8 mouse cellular contexts compared by ENCODE assay signal in genomic region chr5:138084507-138084906, GRCm38 (mm10). TPM values are rescaled to one million over a fixed set of nuclear protein-coding genes. Genes with fewer than 3 reads are reported as not detected.
A peak's percentile ranks its signal among the peaks of the same experiment; 100 is the strongest.
DNase-seq lines count a peak whose midpoint lies in the region; ATAC-seq and TF ChIP-seq lines count a peak whose summit lies in the region.

No protein-coding gene starts in this region.

- peaks cover 22% of the 10 kb centered on the region for H3K36me3 ChIP-seq in embryonic facial prominence, embryonic 14.5 days (ENCODE audit: control insufficient read depth, insufficient read depth, low read length)
- no peaks in the 10 kb centered on the region; the same call in 1 of the 2 replicates for H3K36me3 ChIP-seq in intestine, embryonic 16.5 days (ENCODE audit: control insufficient read depth, insufficient read depth, low read length)
- H3K36me3 ChIP-seq in myocyte (ENCODE audit: control insufficient read depth, insufficient read depth), result no peaks in the 10 kb centered on the region

- TF ChIP-seq POLR2A in myocyte (IDR thresholded peaks at IDR 0.05; ENCODE audit: insufficient read length, low read depth), result no peak

- TF ChIP-seq CTCF in layer of hippocampus, adult 2 months (conservative IDR thresholded peaks at IDR 0.05), result no peak

- H3K9ac ChIP-seq in embryonic facial prominence, embryonic 14.5 days (ENCODE audit: low read depth, low read length), result peak overlapping the region; percentile 98
- H3K9ac ChIP-seq in intestine, embryonic 16.5 days (ENCODE audit: low read depth, low read length), result peak overlapping the region; percentile 99; the same call in 1 of the 2 replicates

- H3K9me3 ChIP-seq in embryonic facial prominence, embryonic 14.5 days (ENCODE audit: control insufficient read depth, low read length), result no peaks in the 10 kb centered on the region
- no peaks in the 10 kb centered on the region for H3K9me3 ChIP-seq in intestine, embryonic 16.5 days (ENCODE audit: control insufficient read depth, low read length)

- H3K4me2 ChIP-seq in embryonic facial prominence, embryonic 14.5 days (ENCODE audit: low read depth, low read length), result peak overlapping the region; percentile 75
- peak overlapping the region; percentile 39 for H3K4me2 ChIP-seq in intestine, embryonic 16.5 days (ENCODE audit: low read depth, low read length)
- peak overlapping the region; percentile 81 for H3K4me2 ChIP-seq in myocyte (ENCODE audit: low read depth)

- H3K27ac ChIP-seq in layer of hippocampus, adult 2 months, result peak overlapping the region; percentile 98; the same call in 1 of the 2 replicates
- H3K27ac ChIP-seq in embryonic facial prominence, embryonic 14.5 days (replicated peaks; ENCODE audit: low read depth, low read length), result no peak overlapping the region
- no peak overlapping the region for H3K27ac ChIP-seq in intestine, embryonic 16.5 days (ENCODE audit: low read length)

- no peak for ATAC-seq in embryonic facial prominence, embryonic 14.5 days (ENCODE audit: low read depth)
- no peak for ATAC-seq in intestine, embryonic 16.5 days

- no peak for DNase-seq in layer of hippocampus, adult 2 months (ENCODE audit: low spot score in 2 of 2)
- DNase-seq in layer of hippocampus, adult 11-12 months (ENCODE audit: low spot score), result no peak
- no peak for DNase-seq in embryonic facial prominence, embryonic 14.5 days (ENCODE audit: low spot score)
- DNase-seq in layer of hippocampus, postnatal 25 days (ENCODE audit: extremely low spot score in 1 of 2, low spot score in 1 of 2), result no peak
- no peak for DNase-seq in ovary, postnatal 10 days (ENCODE audit: low spot score)
- DNase-seq in left cerebral cortex, adult 18-20 months (ENCODE audit: low spot score in 2 of 2), result no peak

- 64% methylated on average over 2 of the region's 2 CpGs for WGBS in embryonic facial prominence, embryonic 14.5 days
- WGBS in intestine, embryonic 16.5 days, result 32% methylated on average over 2 of the region's 2 CpGs

- peak overlapping the region; percentile 60 for H3ac ChIP-seq in myocyte (ENCODE audit: control insufficient read depth, insufficient read length)

- H3K79me2 ChIP-seq in myocyte (ENCODE audit: control insufficient read depth, insufficient read depth), result peaks cover 46% of the 10 kb centered on the region

- H3K27me3 ChIP-seq in embryonic facial prominence, embryonic 14.5 days (replicated peaks; ENCODE audit: control insufficient read depth, insufficient read depth, low read length), result no peaks in the 10 kb centered on the region
- no peaks in the 10 kb centered on the region for H3K27me3 ChIP-seq in intestine, embryonic 16.5 days (replicated peaks; ENCODE audit: control insufficient read depth, insufficient read depth, low read length)
- peaks cover 10% of the 10 kb centered on the region for H3K27me3 ChIP-seq in myocyte (ENCODE audit: control insufficient read depth, insufficient read depth, insufficient read length)

- peaks cover 8% of the 10 kb centered on the region for H3K4me1 ChIP-seq in embryonic facial prominence, embryonic 14.5 days (ENCODE audit: control insufficient read depth, insufficient read depth, low read length)
- H3K4me1 ChIP-seq in intestine, embryonic 16.5 days (ENCODE audit: control insufficient read depth, insufficient read depth, low read length), result peaks cover 9% of the 10 kb centered on the region; the same call in 1 of the 2 replicates

- H3K4me3 ChIP-seq in layer of hippocampus, adult 2 months, result peak overlapping the region; percentile 82
- peak overlapping the region; percentile 95 for H3K4me3 ChIP-seq in embryonic facial prominence, embryonic 14.5 days (ENCODE audit: low read depth, low read length)
- H3K4me3 ChIP-seq in intestine, embryonic 16.5 days (ENCODE audit: low read length), result peak overlapping the region; percentile 92
- peak overlapping the region; percentile 91 for H3K4me3 ChIP-seq in myocyte

TF ChIP-seq in myocyte, 11 proteins besides CTCF, POLR2A, EP300 and RAD21:
- no peak for TF ChIP-seq CEBPB (IDR thresholded peaks at IDR 0.05; ENCODE audit: insufficient read depth, poor library complexity, severe bottlenecking)
- TF ChIP-seq SRF (IDR thresholded peaks at IDR 0.05; ENCODE audit: control insufficient read depth, insufficient read length, low read depth), result no peak

RNA-seq across cellular contexts. Expression of gene Zkscan1, which starts 0.4 kb away (rescaled TPM):
- total RNA-seq in layer of hippocampus, adult 2 months (2021), result 10 to 100 TPM; 39.7 to 42.3 TPM
- polyA plus RNA-seq in embryonic facial prominence, embryonic 14.5 days (2014; fragmentation: Nextera tagmentation; extraction: Ambion mirVana), result 23.5 and 25.8 TPM in 2 replicates
- 11.1 and 12.3 TPM in 2 replicates for polyA plus RNA-seq in intestine, embryonic 16.5 days (2015; fragmentation: Nextera tagmentation; extraction: Ambion mirVana)
- 5.1 TPM for polyA plus RNA-seq in myocyte (2012; fragmentation: generic; extraction: Trizol)
- 10 to 100 TPM; 40.4 to 43.3 TPM for total RNA-seq in layer of hippocampus, postnatal 25 days (2021)
- total RNA-seq in left cerebral cortex, adult 18-20 months (2021), result 10 to 100 TPM; 40.5 to 42.3 TPM

RNA-seq across cellular contexts. Expression of gene Smok3c, which starts 31.5 kb away (rescaled TPM):
- not detected for total RNA-seq in layer of hippocampus, adult 2 months (2021)
- not detected in 2 replicates for polyA plus RNA-seq in embryonic facial prominence, embryonic 14.5 days (2014; fragmentation: Nextera tagmentation; extraction: Ambion mirVana)
- not detected in 2 replicates for polyA plus RNA-seq in intestine, embryonic 16.5 days (2015; fragmentation: Nextera tagmentation; extraction: Ambion mirVana)
- not detected for polyA plus RNA-seq in myocyte (2012; fragmentation: generic; extraction: Trizol)
- total RNA-seq in layer of hippocampus, postnatal 25 days (2021), result not detected
- not detected for total RNA-seq in left cerebral cortex, adult 18-20 months (2021)

RNA-seq across cellular contexts. Expression of gene Zscan21, which starts 32.2 kb away (rescaled TPM):
- 10 to 100 TPM; 13.7 to 16.2 TPM for total RNA-seq in layer of hippocampus, adult 2 months (2021)
- 52.8 and 63.5 TPM in 2 replicates for polyA plus RNA-seq in embryonic facial prominence, embryonic 14.5 days (2014; fragmentation: Nextera tagmentation; extraction: Ambion mirVana)
- 40.8 and 44.2 TPM in 2 replicates for polyA plus RNA-seq in intestine, embryonic 16.5 days (2015; fragmentation: Nextera tagmentation; extraction: Ambion mirVana)
- 12.3 TPM for polyA plus RNA-seq in myocyte (2012; fragmentation: generic; extraction: Trizol)
- total RNA-seq in layer of hippocampus, postnatal 25 days (2021), result 10 to 100 TPM; 14.1 to 16.7 TPM
- total RNA-seq in left cerebral cortex, adult 18-20 months (2021), result 10 to 100 TPM; 17.2 to 17.4 TPM
